Mouse (Mus musculus) macrophage (primary cell): Measurements from ENCODE around the gene Tbx4. TPM values are rescaled to one million over a fixed set of nuclear protein-coding genes. Genes with fewer than 3 reads are reported as not detected.

Source experiments
- H3K27ac ChIP-seq: fragments of 350-480 bp; formaldehyde crosslinking; 2 replicates; pipeline ENCODE4 v1.9.0; 2021
- H3K36me3 ChIP-seq: fragments of 350-480 bp; formaldehyde crosslinking; 2 replicates; pipeline ENCODE4 v1.9.0; 2021; ENCODE audit errors: inconsistent target
- H3K4me3 ChIP-seq: fragments of 350-480 bp; formaldehyde crosslinking; 2 replicates; pipeline ENCODE4 v1.9.0; 2021; ENCODE audit errors: inconsistent target
- H3K79me2 ChIP-seq: fragments of 350-480 bp; formaldehyde crosslinking; 2 replicates; pipeline ENCODE4 v1.9.0; 2021; ENCODE audit errors: inconsistent target
- WGBS: methylation state at CpG from one replicate; pipeline ENCODE4 v1.1.7; 2026; ENCODE audit warnings: inconsistent platforms; ENCODE audit not compliant: missing documents; 5-methylcytosine and 5-hydroxymethylcytosine counted together
- polyA plus RNA-seq: library from polyadenylated mRNA; stranded (reverse); fragments of 250-400 nt; gene quantifications from 3 replicates; pipeline ENCODE4 v1.2.4, GENCODE M21; 2018; ENCODE audit warnings: inconsistent platforms

The Tbx4 gene
- polyA plus RNA-seq, 1 experiment from 2014 or later: not detected

DNA sequence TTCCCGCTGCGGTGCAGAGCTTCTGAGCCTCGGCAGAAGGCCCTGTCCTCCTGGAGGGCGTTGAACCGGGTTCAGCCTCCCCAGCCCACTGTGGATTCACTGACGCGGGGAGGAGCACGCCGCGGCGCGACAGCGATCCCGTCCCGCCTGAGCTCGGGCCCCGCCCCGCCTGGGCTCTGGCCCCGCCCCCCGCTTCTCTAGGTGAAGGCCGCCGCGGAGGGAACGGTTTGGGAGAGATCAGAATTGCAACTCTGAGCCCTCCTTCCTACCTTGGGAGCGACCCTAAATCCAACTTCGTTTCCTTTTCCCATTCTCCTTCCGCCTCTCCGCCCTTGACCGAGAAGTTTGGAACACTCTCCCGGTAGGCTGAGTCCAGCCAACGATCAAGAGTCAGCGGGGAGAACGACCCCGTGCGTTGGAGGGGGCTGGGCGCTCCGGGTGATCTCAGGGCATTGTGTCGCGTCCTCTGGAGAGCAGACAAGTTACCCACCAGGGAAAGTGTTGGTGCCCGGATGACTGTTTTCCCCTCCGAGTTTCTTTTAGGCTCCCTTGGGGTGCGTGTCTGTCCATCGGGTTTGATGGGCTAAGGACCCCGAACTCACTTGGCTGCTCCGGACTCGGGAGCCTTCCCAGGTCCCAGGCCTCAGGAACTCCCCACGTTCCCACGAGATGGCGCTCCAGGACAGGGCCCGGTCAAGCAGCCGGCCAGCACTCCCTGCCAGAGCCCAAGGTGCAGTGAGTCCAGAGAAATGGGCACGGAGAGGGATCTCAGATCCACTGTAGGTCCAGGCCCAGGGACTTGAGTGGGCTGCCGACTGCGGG, 41.9 kb upstream of the Tbx4 start:
- Histone ChIP-seq H3K4me3 (peak overlapping the region; percentile 28), H3K27ac (no peak overlapping the region), H3K36me3 (no peaks in the 10 kb centered on the region), H3K79me2 (no peaks in the 10 kb centered on the region)
- 2% methylated on average over 54 of the region's 54 CpGs for WGBS

DNA sequence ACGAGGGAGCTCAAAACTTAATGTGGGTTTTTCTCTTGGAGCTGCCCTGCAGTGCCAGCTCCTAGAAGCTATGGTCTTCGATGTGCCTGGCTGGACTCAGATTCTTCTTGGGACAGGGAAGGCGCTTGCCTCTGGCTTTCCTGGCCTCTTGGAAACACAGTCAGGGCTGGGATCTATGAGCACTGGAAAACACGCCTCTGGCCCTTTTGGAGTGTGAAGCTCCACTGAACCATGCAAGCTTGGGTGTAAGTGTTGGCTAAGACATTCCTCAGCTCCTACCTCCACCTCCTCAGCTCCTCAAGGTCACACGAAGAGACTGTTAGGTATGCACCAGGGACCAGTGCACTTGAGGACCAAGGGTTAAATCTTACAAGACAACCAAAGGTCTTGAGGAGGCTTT, 41.3 kb upstream of the Tbx4 start:
- Histone ChIP-seq H3K36me3 (no peaks in the 10 kb centered on the region), H3K27ac (no peak overlapping the region), H3K79me2 (no peaks in the 10 kb centered on the region), H3K4me3 (no peak overlapping the region)
- 40% methylated on average over 5 of the region's 5 CpGs for WGBS

DNA sequence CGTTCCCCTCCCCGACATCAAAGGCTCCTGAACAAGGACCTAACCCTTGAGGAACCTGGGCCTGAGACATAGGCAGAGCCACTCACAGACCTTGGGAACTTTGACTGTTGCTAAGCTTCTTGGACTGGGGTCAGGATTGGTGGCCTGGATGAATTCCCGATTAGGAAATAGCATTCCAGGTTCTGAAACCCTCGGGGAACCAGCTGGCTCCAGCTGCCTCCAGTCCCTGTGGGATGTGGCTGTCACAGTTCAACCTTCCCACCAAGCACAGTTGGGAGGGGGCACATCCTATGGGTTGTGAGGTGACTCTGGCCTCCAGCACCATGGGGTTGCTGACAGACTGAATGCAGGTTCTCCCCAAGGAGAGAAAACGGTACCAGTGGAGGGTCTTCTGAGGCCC, 40.3 kb upstream of the Tbx4 start:
- WGBS: 71% methylated on average over 5 of the region's 5 CpGs
- Histone ChIP-seq H3K27ac (no peak overlapping the region), H3K4me3 (no peak overlapping the region), H3K36me3 (no peaks in the 10 kb centered on the region), H3K79me2 (no peaks in the 10 kb centered on the region)

DNA sequence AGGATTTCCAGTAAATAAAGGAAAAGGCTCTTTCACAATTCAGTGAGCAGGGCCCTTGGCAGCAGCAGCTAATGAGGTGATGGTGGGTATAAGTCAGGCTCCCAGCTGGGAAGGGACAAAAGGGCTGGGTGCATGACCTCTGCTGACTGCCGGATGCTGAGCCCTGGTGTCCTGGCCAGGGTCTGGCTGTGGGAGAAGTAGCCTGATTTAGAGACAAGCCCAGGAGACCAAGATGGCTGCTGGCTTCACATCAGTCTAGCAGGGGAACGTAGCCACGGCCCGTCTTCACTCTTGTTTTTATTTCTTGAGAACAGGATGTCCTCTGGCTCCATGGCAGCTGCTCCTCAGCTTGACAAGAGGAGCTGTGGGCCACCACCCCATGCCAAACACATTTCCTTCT, 39.7 kb upstream of the Tbx4 start:
- WGBS: 46% methylated on average over 4 of the region's 4 CpGs
- no peak overlapping the region for H3K27ac ChIP-seq
- no peak overlapping the region for H3K4me3 ChIP-seq
- H3K36me3 ChIP-seq: no peaks in the 10 kb centered on the region
- H3K79me2 ChIP-seq: no peaks in the 10 kb centered on the region

DNA sequence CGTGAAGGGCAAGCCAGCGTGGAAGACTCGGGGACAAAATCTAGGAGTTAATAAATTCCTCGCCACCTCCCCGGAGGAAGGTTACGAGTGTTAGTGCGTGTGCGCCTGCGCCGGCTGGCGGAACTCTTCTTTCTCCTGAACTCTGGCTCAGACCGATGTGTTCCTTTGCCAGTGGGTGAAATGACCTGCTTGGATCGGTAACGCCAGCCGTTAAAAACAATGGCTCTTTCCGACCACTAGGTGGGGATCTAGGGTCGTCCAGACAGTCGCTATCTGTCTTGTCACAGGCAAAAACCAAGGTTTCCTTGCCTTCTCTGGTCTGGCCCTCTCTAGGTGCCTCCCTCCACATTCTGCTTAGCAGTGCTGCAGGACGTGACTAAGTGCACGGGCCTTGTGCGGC, 37.2 kb upstream of the Tbx4 start:
- H3K36me3 ChIP-seq: no peaks in the 10 kb centered on the region
- 11% methylated on average over 21 of the region's 21 CpGs for WGBS
- H3K4me3 ChIP-seq: no peak overlapping the region
- no peaks in the 10 kb centered on the region for H3K79me2 ChIP-seq
- H3K27ac ChIP-seq: no peak overlapping the region

DNA sequence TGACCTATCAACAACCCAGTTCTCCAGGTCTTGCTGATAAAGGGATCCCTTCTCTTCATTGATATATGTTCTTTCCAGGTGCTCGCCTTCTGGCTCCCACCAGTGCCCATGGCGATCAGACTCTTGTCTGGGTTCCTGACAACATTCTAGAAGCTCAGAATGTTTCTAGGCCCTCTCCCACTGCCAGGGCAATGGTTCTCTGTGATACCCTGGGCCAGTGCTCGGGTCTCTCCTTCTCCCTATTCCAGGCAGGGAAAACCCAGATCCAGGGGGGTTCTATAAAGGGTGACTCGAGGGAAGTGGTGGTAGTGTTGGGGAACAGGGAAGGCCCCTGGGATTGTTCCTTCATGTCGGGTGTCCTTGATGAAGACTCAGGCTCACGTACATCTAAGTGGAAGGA, 36.0 kb upstream of the Tbx4 start, which contains the start of gene Gm11444:
TSS of gene Gm11444 (minus strand) at position 101 of the 400 bp plus-strand sequence.
- no peak within 1 kb of the TSS for H3K4me3 ChIP-seq
- no peaks in the 10 kb centered on the region for H3K36me3 ChIP-seq
- WGBS: 86% methylated on average over 6 of the region's 6 CpGs

DNA sequence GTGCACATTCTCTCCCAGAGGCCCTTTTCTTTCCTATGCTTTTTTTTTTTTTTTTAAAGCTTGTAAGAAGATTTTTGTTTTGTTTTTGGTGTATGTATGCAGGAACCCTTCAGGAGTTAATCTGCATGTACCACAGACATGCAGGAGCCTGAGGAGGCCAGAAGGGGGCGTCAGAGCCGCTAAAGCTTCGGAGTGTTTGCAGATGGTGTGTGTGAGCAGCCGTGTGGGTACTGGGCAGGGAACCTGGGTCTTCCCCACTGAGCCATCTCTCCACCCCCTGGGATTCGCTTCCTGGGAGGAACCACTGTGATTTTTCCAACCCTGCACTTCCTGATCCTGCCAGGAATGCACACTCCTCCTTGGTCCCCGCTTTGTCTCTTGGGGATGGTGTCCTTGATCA, 35.5 kb upstream of the Tbx4 start:
- Histone ChIP-seq H3K4me3 (no peak overlapping the region), H3K27ac (no peak overlapping the region), H3K79me2 (no peaks in the 10 kb centered on the region), H3K36me3 (no peaks in the 10 kb centered on the region)
- WGBS: 76% methylated on average over 6 of the region's 6 CpGs

More for the DNA sequence above, 36.0 kb upstream of the Tbx4 start, which contains the start of gene Gm11444:
- Histone ChIP-seq H3K79me2 (no peaks in the 10 kb centered on the region), H3K27ac (no peak within 1 kb of the TSS)

DNA sequence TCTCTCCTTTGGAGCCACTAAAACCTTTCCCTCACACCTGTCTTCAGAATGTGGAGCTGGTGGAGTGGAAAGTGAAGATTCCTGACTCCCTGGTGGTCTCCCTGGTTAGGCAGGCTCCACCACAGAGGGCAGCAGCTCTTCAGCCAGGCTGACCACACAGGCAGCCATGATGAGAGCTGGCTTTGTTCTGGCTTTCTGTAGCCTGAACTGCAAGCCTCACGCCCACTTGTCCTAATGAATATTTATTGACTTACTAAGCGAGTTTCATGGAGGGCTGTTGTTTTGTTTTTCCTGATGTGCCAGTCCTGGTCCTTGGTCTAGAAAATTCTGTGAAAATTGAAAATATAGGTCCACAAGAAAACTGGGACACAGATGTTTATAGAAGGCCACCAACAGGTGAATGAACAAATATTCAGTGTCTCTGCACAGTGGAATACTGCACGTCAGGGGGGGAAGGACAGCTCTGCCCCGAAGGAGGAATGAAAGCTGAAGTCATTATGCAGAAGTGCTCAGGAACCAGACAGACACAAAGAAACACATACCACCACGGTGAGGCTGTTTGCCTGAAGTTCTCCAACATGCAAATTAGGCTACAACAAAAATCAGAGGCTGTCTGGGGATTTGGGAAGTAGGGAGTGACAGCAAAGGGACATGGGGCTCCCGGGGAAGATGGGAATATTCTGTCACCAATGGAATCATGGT, 28.1 kb upstream of the Tbx4 start:
- WGBS: 59% methylated on average over 6 of the region's 6 CpGs
- H3K4me3 ChIP-seq: no peak overlapping the region

DNA sequence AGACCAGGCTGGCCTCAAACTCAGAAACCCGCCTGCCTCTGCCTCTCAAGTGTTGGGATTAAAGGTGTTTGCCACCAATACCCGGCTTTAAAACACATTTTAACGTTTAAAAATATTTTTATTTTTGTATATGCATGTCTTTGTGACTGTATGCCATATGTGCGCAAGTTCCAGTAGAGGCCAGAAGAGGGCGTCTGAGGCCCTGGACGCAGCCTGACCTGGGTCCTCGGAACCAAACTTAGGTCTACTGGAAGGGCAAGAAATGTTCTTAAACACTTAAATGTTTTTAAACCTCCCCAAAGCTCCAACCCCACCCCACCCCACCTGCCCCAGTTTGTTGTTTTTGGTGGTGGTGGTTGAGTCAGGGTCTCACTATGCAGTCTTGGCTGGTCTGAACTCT, 21.9 kb upstream of the Tbx4 start:
- Histone ChIP-seq H3K79me2 (no peaks in the 10 kb centered on the region), H3K36me3 (no peaks in the 10 kb centered on the region), H3K4me3 (no peak overlapping the region), H3K27ac (no peak overlapping the region)
- 51% methylated on average over 7 of the region's 7 CpGs for WGBS

More for the DNA sequence above, 28.1 kb upstream of the Tbx4 start:
- Histone ChIP-seq H3K36me3 (no peaks in the 10 kb centered on the region), H3K79me2 (no peaks in the 10 kb centered on the region), H3K27ac (no peak overlapping the region)

DNA sequence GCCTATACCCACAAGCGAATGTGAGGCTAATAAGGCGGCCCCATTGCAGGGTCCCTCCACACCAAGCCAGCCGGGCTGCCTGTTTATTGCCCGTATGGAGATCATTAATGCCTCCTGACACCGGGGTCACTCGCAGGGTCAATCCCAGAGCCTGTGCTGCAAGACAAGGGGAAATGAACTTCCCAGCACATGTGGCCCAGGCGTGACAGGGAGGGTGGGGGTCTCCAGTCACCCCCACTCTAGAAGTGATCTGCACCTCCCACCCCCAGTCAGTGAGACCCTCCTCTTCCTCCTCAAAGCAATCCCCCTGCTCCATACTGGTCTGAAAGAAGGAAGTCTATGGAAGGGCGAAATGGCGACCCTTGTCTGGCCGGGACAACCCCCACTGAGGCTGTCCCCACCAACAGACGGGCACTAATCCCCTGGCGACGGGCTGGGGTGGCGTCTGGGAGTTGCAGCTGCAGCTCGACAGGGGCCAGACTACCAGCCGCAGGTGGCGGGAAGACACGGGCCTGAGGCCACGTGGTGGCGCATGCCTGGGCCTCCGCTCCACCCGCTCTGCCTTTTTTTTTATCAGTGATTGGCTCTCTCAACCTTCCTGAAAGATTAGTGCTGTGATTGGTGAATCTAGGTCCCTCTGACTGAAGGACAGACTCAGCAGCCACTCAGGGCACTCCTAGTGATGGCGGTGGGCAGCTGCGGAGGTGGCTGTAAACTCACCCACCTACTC, 10.0 kb upstream of the Tbx4 start:
- WGBS: 83% methylated on average over 24 of the region's 24 CpGs
- no peak overlapping the region for H3K27ac ChIP-seq
- no peaks in the 10 kb centered on the region for H3K79me2 ChIP-seq
- no peaks in the 10 kb centered on the region for H3K36me3 ChIP-seq
- no peak overlapping the region for H3K4me3 ChIP-seq

DNA sequence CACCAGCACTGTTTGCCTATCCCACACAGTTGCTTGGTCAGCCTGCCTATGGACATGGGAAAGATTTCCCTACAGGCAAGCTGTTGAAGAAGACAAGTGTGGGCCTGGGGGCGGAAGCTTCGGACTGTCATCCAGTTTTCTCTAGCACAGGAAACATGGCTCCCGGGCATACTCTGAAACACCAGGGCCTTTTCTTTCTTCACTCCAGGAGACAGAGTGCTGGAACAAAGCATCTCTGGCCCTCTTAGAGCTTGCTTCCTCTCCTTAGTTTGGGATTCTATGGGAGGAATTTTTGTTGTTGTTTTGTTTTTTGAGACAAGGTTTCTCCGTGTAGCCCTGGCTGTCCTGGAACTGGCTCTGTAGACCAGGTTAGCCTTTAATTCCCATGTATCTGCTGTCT, 1.7 kb upstream of the Tbx4 start:
- H3K27ac ChIP-seq: no peak overlapping the region
- WGBS: 100% methylated on average over 4 of the region's 4 CpGs
- H3K36me3 ChIP-seq: no peaks in the 10 kb centered on the region
- H3K4me3 ChIP-seq: no peak overlapping the region
- no peaks in the 10 kb centered on the region for H3K79me2 ChIP-seq

DNA sequence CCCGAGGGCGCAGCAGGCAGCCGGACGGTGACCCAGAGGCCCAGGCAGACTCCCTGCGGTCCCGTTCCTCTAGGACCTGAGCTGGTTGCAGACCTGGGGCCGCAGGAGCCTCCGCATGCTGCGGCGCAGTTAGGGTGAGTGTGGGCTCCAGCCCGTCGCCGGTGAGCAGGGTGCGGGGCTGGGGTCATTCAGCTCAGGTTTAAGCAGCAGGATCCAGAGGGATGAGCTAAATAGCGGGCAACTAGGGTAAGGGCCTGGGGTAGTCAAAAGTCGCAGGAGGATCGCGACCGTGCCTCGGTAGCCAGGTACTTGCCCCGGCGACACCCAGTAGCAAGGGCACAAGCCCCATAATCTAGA, 185 bp downstream of the Tbx4 start:
- no peak overlapping the region for H3K27ac ChIP-seq
- no peak overlapping the region for H3K4me3 ChIP-seq
- H3K79me2 ChIP-seq: no peaks in the 10 kb centered on the region
- 20% methylated on average over 20 of the region's 22 CpGs for WGBS
- H3K36me3 ChIP-seq: no peaks in the 10 kb centered on the region

DNA sequence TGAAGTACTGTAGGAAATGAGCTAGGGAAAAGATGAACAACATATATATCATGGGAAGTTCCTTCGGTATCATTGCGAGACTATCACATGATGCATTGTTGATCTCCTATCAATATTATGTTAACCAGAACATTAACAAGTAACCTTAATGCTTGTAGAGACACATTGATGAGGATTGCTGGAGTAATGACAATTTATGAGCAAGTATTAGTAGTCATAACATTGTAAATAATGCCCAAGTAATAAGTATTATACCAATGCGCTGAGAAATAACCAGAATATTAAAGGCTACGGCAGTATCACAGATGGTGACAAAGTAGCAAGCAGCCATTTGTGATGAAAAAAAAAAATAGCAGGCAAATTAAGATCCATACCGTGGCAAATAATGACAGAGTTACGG, 1.1 kb downstream of the Tbx4 start:
- Histone ChIP-seq H3K36me3 (no peaks in the 10 kb centered on the region), H3K79me2 (no peaks in the 10 kb centered on the region), H3K27ac (no peak overlapping the region), H3K4me3 (no peak overlapping the region)
- 49% methylated on average over 6 of the region's 6 CpGs for WGBS

DNA sequence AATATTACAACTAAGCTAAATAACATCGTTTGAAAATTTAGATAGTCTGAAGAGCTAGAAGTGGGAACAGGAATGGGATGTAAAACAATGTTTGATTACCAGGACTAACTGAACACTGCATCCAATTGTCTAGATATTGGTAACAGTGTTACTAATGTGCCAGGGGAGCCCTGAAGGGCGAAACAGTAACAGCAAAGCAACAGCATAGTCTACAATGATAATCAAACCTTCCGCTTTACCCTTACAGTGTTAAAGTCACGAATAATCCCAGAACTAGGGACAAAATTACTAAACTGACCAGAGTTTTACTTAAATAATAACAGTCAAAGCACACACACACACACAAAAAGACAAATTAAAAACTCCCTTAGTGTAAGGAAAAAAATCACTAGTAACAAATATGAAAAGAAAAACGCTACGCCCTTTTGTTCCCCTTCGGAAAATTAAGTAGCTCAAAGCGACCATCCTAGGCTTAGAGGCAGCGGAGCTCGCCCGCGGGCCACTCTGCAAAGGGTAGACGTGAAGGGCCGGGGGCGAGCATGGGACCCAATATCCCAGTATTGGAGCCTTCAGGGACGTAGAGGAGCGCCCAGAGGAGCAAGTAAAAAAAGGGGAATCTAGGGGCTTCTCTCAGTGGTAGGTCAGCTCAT, 1.7 kb downstream of the Tbx4 start:
- Histone ChIP-seq H3K36me3 (no peaks in the 10 kb centered on the region), H3K27ac (no peak overlapping the region), H3K79me2 (no peaks in the 10 kb centered on the region), H3K4me3 (no peak overlapping the region)
- WGBS: 16% methylated on average over 17 of the region's 17 CpGs
